Mouse (Mus musculus): Measurements from ENCODE around the gene Clec1b. TPM values are rescaled to one million over a fixed set of nuclear protein-coding genes. Genes with fewer than 3 reads are reported as not detected.
A peak's percentile ranks its signal among the peaks of the same experiment; 100 is the strongest.

The Clec1b gene
- polyA plus RNA-seq, 1 experiment from 2014 or later: 23.6 TPM

DNA sequence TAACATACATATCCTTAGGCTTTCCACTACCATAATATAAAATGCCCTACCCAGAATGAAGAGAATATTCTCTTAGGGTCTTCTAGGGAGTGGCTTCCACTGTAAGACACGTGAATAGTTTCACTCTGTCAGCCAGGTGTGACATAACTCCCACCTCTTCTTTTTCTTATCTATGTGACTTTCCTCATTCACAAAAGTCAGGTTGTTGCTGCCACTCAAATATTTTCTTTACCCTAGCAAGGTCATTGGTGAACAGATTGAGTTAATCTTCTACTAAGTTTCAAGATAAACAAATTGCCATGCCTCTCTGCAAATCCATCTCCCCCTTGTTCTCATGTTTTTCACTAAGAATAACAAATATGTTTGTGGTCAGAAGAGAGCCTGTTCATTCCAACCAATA, 15.4 kb upstream of the Clec1b start:
- no peaks in the 10 kb centered on the region for H3K9me3 ChIP-seq (replicated peaks)
- no peak overlapping the region for H3K9ac ChIP-seq
- no peaks in the 10 kb centered on the region for H3K4me1 ChIP-seq (replicated peaks)
- no peaks in the 10 kb centered on the region for H3K27me3 ChIP-seq
- H3K4me3 ChIP-seq (replicated peaks): no peak overlapping the region
- no peak for ATAC-seq (ENCODE audit: insufficient read depth)
- H3K36me3 ChIP-seq (replicated peaks): no peaks in the 10 kb centered on the region
- H3K4me2 ChIP-seq: no peak overlapping the region
- no peak overlapping the region for H3K27ac ChIP-seq (replicated peaks)
- WGBS (ENCODE audit: insufficient replicate concordance): 41% methylated on average over 1 of the region's 1 CpGs

DNA sequence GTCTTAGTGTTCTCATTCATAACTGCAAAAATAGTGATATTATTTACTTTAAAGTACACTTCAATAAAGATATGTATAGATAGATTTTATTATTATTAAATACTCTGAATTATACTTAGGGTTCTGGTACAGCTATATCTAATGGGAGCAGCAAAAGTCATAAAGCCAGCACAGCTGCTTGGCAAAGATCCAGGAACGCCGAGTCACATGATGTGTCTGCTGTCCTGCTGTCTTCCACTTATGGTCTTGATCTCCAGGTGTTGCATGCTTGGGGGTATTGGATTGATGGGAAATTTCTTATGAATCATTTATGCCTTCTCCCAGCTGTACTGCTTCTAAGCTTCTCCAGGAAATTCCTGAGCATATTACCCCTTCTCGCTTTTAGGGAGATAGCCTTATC, 13.6 kb upstream of the Clec1b start:
- H3K9ac ChIP-seq: no peak overlapping the region
- H3K36me3 ChIP-seq (replicated peaks): no peaks in the 10 kb centered on the region
- no peak for ATAC-seq (ENCODE audit: insufficient read depth)
- H3K4me2 ChIP-seq: no peak overlapping the region
- no peak overlapping the region for H3K4me3 ChIP-seq (replicated peaks)
- H3K4me1 ChIP-seq (replicated peaks): no peaks in the 10 kb centered on the region
- H3K27me3 ChIP-seq: no peaks in the 10 kb centered on the region
- no peaks in the 10 kb centered on the region for H3K9me3 ChIP-seq (replicated peaks)
- no peak overlapping the region for H3K27ac ChIP-seq (replicated peaks)
- 69% methylated on average over 3 of the region's 3 CpGs for WGBS (ENCODE audit: insufficient replicate concordance)

DNA sequence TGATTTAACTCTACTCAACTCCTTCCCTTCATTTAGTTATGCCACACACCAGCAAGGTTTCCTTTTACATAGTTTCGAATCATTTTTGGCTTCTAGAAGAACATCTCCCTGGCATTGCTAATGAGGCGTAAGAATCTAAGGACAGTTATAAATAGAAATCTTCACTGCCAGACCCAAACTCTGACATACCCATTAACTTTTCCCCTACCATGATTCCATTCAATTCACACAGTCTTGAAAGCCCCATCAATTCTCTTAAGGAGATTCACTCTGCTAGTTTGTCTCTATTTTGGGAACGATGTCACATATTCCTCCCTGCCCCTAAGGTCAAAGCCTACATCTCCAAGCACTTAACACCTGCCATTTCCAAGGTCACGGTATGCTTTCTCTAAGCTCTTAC, 12.1 kb upstream of the Clec1b start:
- no peak for ATAC-seq (ENCODE audit: insufficient read depth)
- Histone ChIP-seq H3K9me3 (replicated peaks) (no peaks in the 10 kb centered on the region), H3K4me2 (no peak overlapping the region), H3K27ac (replicated peaks) (no peak overlapping the region), H3K36me3 (replicated peaks) (no peaks in the 10 kb centered on the region), H3K4me1 (replicated peaks) (no peaks in the 10 kb centered on the region), H3K4me3 (replicated peaks) (no peak overlapping the region), H3K9ac (no peak overlapping the region), H3K27me3 (no peaks in the 10 kb centered on the region)
- 69% methylated on average over 4 of the region's 4 CpGs for WGBS (ENCODE audit: insufficient replicate concordance)

DNA sequence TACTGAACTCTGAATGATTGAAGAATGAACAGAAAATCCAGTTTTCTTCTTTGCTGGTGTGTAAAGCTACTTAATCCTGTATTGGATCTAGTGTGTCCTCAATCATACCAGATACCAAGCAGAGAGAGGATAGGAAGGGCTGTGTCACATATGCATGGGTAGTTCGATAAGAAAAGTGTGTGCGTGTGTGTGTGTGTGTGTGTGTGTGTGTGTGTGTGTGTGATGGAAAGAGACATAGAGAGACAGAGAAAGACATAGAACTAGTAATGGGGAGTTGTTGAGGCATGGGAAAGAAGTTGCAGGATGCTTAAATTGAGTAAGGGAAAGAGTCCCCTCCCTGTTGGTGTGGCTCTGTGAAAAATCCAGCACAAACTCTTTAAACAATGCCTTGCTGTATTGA, 11.3 kb upstream of the Clec1b start, which contains the start of gene Clec12b:
Gene Clec12b, minus strand, starts transcription at position 101 of the 400 bp plus-strand sequence.
- 57% methylated on average over 2 of the region's 2 CpGs for WGBS (ENCODE audit: insufficient replicate concordance)
- H3K4me2 ChIP-seq: no peak within 1 kb of the TSS
- no peak within 1 kb of the TSS for H3K27ac ChIP-seq (replicated peaks)
- H3K27me3 ChIP-seq: no peaks in the 10 kb centered on the region
- ATAC-seq (ENCODE audit: insufficient read depth): no peak
- no peaks in the 10 kb centered on the region for H3K36me3 ChIP-seq (replicated peaks)
- H3K4me1 ChIP-seq (replicated peaks): no peaks in the 10 kb centered on the region
- H3K9ac ChIP-seq: no peak within 1 kb of the TSS
- H3K4me3 ChIP-seq (replicated peaks): no peak within 1 kb of the TSS
- H3K9me3 ChIP-seq (replicated peaks): no peaks in the 10 kb centered on the region

DNA sequence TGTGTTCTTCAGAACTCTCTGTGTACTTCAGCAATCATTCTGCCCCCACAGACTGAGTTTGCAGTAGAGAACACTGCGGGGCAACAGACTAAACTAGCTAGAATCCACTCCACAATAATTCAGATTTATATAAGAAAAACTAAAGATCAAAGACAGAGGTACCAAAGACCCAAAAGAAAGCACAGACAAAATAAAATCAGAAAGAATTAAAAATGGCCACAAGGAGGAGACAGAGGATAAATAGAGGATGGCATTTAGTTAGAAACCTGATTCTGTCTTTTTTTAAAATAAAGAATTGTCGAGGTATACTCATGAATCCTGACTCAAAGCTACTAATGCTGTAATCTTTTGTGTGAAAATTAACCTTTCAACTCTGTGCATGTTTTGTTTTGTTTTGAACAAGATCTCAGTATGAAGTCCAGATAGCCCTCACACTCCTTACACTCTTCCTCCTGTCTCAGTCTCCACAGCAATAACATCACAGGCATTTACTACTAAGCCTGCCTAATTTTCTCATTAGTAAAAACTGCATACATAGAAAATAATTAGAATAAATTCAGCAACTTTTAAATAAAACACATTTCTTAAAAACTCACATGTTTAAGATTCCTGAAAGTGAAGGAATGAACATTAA, 3.9 kb upstream of the Clec1b start:
- no peaks in the 10 kb centered on the region for H3K27me3 ChIP-seq
- no peaks in the 10 kb centered on the region for H3K36me3 ChIP-seq (replicated peaks)
- 10% methylated on average over 2 of the region's 2 CpGs for WGBS (ENCODE audit: insufficient replicate concordance)
- H3K4me3 ChIP-seq (replicated peaks): no peak overlapping the region
- H3K9me3 ChIP-seq (replicated peaks): no peaks in the 10 kb centered on the region
- H3K4me2 ChIP-seq: no peak overlapping the region
- ATAC-seq (ENCODE audit: insufficient read depth): no peak
- H3K9ac ChIP-seq: no peak overlapping the region
- H3K27ac ChIP-seq (replicated peaks): no peak overlapping the region
- H3K4me1 ChIP-seq (replicated peaks): no peaks in the 10 kb centered on the region

DNA sequence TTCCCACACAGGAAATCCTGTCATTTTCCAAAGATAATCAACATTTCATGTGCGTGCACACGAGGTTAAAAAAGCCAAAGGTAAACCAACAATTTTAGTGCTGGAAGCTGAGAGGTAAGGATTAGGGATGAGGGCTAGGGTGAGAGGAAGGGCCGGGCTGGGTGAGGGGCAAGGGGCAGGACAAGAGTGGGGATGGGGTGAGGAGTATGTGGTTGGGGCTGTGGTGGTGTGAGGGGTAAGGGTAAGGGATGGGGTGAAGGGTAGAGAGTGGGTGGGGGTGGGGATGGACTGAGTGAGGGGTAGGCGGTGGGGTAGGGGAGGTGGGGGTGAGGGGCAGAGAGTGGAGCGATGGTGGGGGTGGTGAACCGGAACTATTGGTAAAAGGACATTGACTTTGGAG, 3.4 kb upstream of the Clec1b start:
- H3K36me3 ChIP-seq (replicated peaks): no peaks in the 10 kb centered on the region
- no peak overlapping the region for H3K4me2 ChIP-seq
- no peaks in the 10 kb centered on the region for H3K4me1 ChIP-seq (replicated peaks)
- ATAC-seq (ENCODE audit: insufficient read depth): no peak
- H3K9me3 ChIP-seq (replicated peaks): no peaks in the 10 kb centered on the region
- no peak overlapping the region for H3K4me3 ChIP-seq (replicated peaks)
- H3K27me3 ChIP-seq: no peaks in the 10 kb centered on the region
- no peak overlapping the region for H3K9ac ChIP-seq
- WGBS (ENCODE audit: insufficient replicate concordance): 46% methylated on average over 6 of the region's 6 CpGs
- H3K27ac ChIP-seq (replicated peaks): no peak overlapping the region

DNA sequence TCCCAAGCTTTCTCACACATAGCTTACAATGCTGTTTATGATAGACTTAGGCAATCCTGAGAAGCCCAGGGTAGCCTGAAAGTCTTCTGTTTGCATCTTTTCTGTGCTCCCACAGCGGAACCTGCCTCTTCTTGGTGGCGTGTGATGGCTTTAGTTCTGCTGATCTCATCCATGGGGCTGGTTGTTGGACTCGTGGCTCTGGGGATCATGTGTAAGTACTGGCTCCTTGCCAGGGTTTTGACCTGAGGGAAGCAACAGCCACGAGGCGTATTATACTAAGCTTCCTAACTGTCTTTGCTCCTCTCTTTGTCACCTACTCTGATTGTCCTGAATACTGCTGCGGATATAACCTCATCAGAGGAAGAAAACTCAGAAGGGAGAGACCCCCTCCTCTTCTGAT, 2.8 kb downstream of the Clec1b start:
- Histone ChIP-seq H3K27me3 (no peaks in the 10 kb centered on the region), H3K27ac (replicated peaks) (no peak overlapping the region), H3K9ac (no peak overlapping the region), H3K4me1 (replicated peaks) (no peaks in the 10 kb centered on the region), H3K4me2 (no peak overlapping the region), H3K4me3 (replicated peaks) (no peak overlapping the region), H3K9me3 (replicated peaks) (no peaks in the 10 kb centered on the region), H3K36me3 (replicated peaks) (no peaks in the 10 kb centered on the region)
- peak; percentile 42 for ATAC-seq (ENCODE audit: insufficient read depth)
- 38% methylated on average over 6 of the region's 6 CpGs for whole genome bisulfite sequencing (ENCODE audit: insufficient replicate concordance)

DNA sequence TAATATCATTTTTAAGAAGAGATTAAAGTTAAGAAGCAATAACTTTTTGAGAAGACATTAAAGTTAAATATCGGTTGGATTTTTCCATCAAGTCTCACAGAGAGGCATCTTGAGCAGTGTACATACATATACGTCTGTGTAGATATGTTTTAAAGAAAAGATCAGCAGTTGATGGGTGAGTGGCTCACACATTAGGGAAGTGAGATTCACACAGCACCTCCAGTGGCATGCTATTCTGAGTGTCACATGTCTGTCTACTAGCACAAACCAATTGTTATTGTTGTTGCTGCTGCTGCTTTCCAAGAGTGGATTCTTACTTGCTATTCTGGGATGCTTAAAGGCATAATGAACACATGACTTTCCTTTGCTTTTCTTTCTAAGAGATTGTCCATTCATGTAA, 5.3 kb downstream of the Clec1b start:
- Histone ChIP-seq H3K27me3 (no peaks in the 10 kb centered on the region), H3K9ac (no peak overlapping the region), H3K36me3 (replicated peaks) (no peaks in the 10 kb centered on the region), H3K4me1 (replicated peaks) (no peaks in the 10 kb centered on the region), H3K27ac (replicated peaks) (no peak overlapping the region), H3K4me3 (replicated peaks) (no peak overlapping the region), H3K9me3 (replicated peaks) (no peaks in the 10 kb centered on the region), H3K4me2 (no peak overlapping the region)
- WGBS (ENCODE audit: insufficient replicate concordance): 60% methylated on average over 2 of the region's 2 CpGs
- no peak for ATAC-seq (ENCODE audit: insufficient read depth)

DNA sequence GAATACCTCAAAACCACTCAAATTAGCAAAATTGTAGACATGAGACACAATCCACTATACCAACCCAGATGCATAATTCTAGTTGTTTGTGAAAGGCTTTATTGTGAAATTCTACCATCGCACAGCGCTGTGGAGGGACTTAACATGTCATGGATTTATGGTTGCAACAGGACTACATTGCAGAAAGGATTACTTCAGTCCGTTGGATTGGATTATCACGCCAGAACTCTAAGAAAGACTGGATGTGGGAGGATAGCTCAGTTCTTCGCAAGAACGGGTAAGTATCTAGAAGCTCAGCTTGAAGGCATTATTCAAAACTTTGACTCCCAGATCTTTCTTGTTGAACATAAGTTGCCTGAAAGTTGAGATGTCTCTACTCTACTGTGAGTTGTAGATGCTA, 6.3 kb downstream of the Clec1b start:
- H3K4me2 ChIP-seq: no peak overlapping the region
- H3K9ac ChIP-seq: no peak overlapping the region
- 68% methylated on average over 6 of the region's 6 CpGs for WGBS (ENCODE audit: insufficient replicate concordance)
- H3K27ac ChIP-seq (replicated peaks): no peak overlapping the region
- no peak for ATAC-seq (ENCODE audit: insufficient read depth)
- no peaks in the 10 kb centered on the region for H3K4me1 ChIP-seq (replicated peaks)
- H3K9me3 ChIP-seq (replicated peaks): no peaks in the 10 kb centered on the region
- H3K36me3 ChIP-seq (replicated peaks): no peaks in the 10 kb centered on the region
- H3K27me3 ChIP-seq: no peaks in the 10 kb centered on the region
- H3K4me3 ChIP-seq (replicated peaks): no peak overlapping the region

DNA sequence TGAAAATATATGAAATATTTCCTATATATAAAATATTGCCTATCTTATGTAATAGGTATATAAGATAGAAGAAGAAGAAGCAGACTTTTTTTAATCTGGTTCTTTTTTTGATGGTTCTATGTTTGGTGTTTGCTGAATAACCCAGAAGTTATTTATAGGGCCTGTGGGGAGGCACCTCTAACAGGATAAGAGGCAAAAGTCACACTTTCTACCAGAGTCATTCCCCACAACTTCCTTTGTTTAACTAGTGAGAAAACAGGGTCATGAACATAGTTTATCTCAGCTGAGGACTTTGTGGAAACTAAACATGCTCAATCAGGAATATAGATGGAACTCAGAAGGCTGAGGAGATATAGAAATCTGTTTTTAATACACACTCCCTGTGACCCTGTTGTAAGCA, 8.9 kb downstream of the Clec1b start:
- H3K9me3 ChIP-seq (replicated peaks): no peaks in the 10 kb centered on the region
- no peaks in the 10 kb centered on the region for H3K36me3 ChIP-seq (replicated peaks)
- H3K4me2 ChIP-seq: no peak overlapping the region
- no peak for ATAC-seq (ENCODE audit: insufficient read depth)
- H3K27ac ChIP-seq (replicated peaks): no peak overlapping the region
- H3K27me3 ChIP-seq: no peaks in the 10 kb centered on the region
- no peak overlapping the region for H3K4me3 ChIP-seq (replicated peaks)
- H3K9ac ChIP-seq: no peak overlapping the region
- H3K4me1 ChIP-seq (replicated peaks): no peaks in the 10 kb centered on the region

DNA sequence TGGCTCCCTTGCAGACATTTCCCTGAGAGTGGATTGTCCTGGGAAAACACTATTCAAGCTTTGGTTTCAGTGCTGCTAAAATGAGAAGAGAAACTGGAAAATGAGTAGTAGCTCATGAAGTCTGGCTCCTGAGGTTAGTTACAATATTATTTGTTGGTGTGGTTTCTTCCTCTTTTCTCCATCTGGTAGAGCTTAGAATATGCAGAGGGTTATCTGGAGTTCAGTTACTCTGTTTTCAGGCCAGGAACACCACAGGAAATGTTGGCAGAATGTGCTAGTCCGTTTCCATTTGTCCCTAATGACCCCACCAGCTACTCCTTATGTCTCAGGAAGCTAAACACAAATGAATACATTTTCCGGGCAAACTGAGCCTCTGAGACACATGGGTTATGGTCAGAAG, 10.2 kb downstream of the Clec1b start:
- Histone ChIP-seq H3K4me2 (no peak overlapping the region), H3K36me3 (replicated peaks) (no peaks in the 10 kb centered on the region), H3K4me1 (replicated peaks) (no peaks in the 10 kb centered on the region), H3K9me3 (replicated peaks) (no peaks in the 10 kb centered on the region), H3K4me3 (replicated peaks) (no peak overlapping the region), H3K27me3 (no peaks in the 10 kb centered on the region), H3K27ac (replicated peaks) (0 out of 2 replicates have a peak overlapping the region, but pooled peaks have one; percentile 22), H3K9ac (no peak overlapping the region)
- ATAC-seq (ENCODE audit: insufficient read depth): peak; percentile 42; the same call in 1 of the 2 replicates
- WGBS (ENCODE audit: insufficient replicate concordance): 9% methylated on average over 2 of the region's 2 CpGs

DNA sequence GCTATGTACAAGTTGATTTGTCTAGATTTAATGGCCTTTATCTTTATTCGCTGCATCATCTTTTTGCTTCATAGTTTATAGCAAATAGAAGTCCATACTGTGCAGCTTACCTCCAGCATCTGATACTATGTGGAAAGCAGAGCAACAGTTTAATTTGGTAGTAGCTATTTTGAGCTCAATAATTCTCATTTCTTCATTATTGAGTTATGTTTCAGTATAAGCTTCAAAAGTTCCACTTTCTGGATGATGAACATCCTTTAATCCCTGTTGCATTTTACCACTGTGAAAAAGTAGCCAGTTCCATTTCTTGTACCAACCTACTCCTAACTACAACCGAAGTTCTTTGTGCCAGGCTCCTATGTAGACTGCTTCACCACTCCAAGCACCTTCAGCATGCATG, 11.5 kb downstream of the Clec1b start, which contains the start of gene Clec9a:
Gene Clec9a, plus strand, starts transcription at position 301 of the 400 bp plus-strand sequence.
- H3K4me1 ChIP-seq (replicated peaks): no peaks in the 10 kb centered on the region
- H3K4me3 ChIP-seq (replicated peaks): no peak within 1 kb of the TSS
- 52% methylated on average over 2 of the region's 2 CpGs for WGBS (ENCODE audit: insufficient replicate concordance)
- H3K27ac ChIP-seq (replicated peaks): 0 out of 2 replicates have a peak within 1 kb of the TSS, but pooled peaks have one; percentile 22
- no peak within 1 kb of the TSS for H3K9ac ChIP-seq
- H3K4me2 ChIP-seq: no peak within 1 kb of the TSS
- no peaks in the 10 kb centered on the region for H3K9me3 ChIP-seq (replicated peaks)
- H3K36me3 ChIP-seq (replicated peaks): no peaks in the 10 kb centered on the region
- ATAC-seq (ENCODE audit: insufficient read depth): no peak
- H3K27me3 ChIP-seq: no peaks in the 10 kb centered on the region

All from liver, embryonic 15.5 days (tissue).